Mouse (Mus musculus) megakaryocyte, embryonic 14.5 days (primary cell): ENCODE data around the gene Gdpd2.

ENCODE experiments used
- FLI1 ChIP-seq: IDR thresholded peaks from 2 replicates; pipeline ENCODE4 v1.6.1; 2012; ENCODE audit warnings: low read length, inconsistent platforms, mixed read lengths
- GATA1 ChIP-seq: IDR thresholded peaks from 3 replicates; pipeline ENCODE4 v1.6.1; 2012; ENCODE audit warnings: mixed read lengths, low read length, inconsistent platforms, borderline replicate concordance

- TF ChIP-seq GATA1 (no peak), FLI1 (no peak)
Observed at GRCm38 (mm10) chrX:100776494-100776893, 46.8 kb downstream of the Gdpd2 start.
